Mouse (Mus musculus): Measurements from ENCODE around the gene Ccdc73.

The Ccdc73 gene

DNA sequence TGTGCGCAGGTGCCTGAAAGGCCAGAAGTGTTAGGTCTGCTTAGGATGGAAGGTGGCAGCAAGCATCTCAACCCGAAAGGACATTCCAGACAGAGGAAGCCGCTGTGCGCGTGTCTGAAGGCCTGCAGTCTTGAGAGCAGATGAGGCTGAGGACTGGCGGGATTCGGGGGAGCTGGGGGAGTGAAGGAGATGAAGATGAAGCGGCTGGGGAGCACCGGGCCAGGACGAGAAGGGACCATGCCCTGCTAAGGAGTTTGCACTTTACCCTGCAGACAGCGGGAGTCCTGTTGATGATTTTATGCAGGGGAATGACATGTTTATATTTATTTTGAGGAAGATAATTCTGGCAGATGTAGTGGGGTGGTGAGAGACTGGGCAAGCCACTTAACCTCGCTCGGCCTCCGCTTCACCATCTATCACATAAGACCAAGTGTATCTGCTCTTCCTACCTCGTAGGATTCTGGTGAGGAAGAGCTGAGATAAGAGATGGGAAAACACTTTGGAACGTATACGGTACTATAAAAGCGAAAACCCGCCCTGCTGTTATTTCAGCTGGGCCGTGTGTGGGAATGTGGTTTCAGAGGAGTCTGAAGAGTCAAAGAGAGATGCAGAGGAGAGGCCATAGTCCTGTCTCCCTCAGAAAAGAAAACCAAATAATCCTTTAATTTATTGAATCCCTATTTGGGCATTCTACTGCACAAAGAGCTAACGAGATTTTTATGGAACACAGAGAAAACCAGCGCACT lies 159.5 kb downstream of the Ccdc73 start:
- no peak for DNase-seq (ENCODE audit: low spot score in 2 of 2)

DNA sequence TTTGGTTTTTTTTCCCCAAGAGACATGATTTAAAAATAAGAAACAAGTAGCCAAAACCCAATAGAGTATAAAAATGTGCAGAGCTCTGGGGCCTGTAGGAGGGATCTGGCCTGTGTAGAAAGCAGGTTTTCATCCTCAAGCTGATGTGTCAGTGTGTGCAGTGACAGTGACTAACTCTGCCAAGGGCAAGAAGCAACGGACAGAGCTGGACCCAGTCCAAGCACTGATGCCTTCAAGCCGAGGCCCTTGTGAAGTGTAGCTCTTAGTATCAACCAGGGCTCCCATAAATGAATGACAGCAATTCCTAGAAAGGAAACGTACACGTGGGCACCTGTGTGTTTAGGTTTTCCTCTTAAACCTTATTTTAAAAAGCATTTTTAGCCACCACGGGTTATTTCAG lies 161.2 kb downstream of the Ccdc73 start:
- DNase-seq (ENCODE audit: low spot score in 2 of 2) = no peak

DNA sequence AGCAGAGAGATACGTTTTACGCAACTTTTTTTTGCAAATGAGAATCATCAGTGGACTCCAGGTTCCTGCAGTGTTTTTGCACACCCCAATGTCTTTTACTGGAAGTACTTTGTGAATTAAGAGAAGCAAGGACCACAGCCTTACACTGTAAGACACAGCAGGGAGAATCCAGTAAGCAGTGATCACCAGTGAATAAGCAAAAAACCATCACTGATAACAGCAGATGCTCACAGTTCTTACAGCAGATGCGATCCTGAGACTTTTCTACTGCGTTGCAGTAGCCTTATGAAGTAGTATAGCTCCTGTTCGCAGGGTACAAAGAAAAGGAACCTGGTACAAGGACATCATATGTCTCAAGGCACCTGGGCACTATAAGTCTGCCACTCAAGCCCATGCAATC lies 162.9 kb downstream of the Ccdc73 start:
- no peak for DNase-seq (ENCODE audit: low spot score in 2 of 2)

DNA sequence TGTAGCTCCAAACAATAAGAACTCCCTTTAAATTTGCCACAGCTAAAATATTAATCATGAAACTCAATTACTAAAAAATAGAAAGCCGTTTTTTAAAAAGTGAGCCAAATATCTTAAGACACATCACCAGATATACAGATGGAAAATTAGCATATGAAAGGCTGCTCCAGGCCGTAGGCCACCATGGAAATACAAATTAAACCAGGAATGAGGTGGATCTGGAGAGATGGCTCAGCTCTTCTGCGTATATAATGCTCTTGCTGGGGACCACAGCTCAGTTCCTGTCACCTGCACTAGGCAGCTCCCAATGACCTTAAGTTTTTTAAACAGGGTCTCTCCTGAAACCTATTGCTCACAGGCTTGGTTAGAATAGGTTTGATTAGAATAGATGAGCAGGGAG lies 166.5 kb downstream of the Ccdc73 start:
- DNase-seq (ENCODE audit: low spot score in 2 of 2) = no peak

DNA sequence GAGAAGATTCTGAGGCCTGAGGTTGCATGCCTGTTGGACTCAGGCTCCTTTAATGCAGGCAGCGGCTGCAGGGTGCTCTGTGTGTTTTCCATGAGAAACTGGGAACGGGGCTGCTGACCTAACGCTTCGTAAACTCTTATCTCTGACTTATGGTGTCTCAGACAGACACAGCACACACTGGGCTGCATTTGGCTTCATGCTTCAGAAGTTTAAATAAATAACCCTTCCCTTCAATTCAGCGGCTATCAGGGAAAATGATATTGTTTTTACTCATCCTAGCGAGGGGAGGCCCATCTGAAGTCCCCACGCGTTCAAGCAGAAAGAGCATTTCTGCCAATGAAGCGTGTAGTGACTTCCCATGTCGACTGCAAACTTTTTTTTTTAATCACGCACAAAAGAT lies 168.4 kb downstream of the Ccdc73 start:
- no peak for DNase-seq (ENCODE audit: low spot score in 2 of 2)

DNA sequence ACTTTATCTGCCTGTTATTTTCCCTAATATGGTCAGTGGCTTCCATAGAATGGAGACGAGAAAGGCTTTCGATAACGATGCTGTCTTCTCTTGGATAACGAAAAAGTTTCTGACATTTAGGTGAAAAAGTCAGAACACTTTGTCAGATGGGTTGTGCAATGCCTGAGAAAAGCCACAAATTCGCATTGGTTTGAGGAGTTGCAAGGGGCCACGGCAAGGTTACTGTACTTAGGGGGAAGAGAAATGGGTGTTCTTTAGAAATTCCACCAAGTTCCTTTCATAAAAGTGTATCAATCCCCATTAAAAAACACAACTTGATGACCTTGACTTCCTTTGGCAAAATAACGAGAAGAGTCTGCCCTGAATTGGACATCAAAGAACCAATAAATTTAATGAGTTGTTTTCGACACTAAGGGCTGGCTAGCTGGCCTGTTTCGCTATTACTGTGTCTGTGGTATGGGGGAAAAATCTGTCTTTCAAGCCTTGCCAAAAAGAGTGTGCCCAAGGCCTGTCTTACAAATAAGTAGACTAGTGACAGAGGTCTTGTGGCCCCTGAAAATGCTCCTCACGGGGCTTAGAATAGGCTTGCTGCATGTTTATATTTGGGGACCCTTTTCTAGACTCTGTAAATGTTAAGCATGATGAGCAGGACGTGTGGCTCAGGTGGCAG lies 168.9 kb downstream of the Ccdc73 start:
- DNase-seq (ENCODE audit: low spot score in 2 of 2) = no peak

DNA sequence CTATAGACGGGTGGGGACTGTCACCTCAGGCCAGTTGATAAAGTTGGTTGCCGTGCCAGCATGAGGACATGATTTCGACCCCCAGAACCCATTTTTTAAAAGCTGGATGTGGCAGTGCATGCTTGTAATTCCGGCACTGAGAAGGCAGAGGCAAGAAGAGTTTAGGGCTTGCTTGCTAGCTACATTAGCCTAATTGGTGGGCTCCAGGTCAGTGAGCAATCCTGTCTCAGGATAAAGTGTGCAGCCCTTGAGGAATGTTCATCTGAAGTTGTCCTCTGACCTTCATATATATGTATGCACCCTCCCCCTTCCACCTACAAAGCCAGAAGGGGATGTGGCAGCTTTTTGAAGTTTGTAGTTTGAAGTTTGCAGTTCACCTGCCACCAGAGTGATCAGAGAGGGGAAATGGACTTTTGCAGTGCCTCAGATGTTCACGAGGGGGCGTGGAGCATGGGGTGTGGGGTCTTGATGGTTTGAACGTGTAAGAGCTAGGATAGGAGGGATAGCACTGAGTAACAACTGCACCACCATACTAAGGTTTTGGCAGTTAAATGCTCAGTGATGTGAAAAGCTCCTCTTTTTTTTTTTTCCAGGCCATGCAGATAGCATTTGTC lies 170.5 kb downstream of the Ccdc73 start:
- DNase-seq (ENCODE audit: low spot score in 2 of 2) = no peak

DNA sequence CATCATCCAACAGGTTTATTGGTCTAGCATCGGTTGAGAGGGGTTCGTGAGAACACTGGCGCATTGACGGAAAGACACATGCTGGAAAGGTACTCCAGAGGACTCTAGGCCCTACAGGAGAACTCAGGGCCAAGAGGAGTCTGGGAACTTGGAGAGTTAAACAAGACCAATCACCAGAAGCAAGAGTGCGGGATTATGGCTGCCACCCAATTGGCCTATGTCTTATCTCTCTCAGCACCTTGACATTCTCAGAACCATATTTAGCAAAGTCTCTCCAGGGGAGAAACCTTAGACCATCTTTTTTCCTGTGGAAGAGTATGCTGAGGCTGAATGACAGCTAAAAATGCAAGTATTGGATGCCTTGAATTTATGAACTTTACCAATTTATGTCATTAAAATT lies 171.3 kb downstream of the Ccdc73 start:
- no peak for DNase-seq (ENCODE audit: low spot score in 2 of 2)

DNA sequence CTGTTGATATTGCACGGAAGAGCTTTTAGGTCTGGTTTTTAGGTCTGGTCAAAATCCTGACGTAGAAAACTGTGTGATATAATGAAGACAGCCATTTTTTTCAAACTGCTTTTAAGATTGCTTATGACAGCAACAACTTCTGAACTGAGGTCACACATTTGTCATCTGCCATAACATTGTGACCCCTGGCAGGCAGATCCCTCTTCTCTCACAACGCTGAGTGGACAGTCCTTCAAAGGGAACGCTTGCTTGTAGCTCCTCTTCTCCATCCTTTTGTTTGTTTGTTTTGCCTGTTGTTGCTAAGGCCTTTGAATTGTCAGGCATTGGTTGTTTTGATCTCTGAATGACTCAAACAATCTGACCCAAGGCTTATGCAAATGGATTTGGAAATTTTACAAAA lies 173.3 kb downstream of the Ccdc73 start:
- no peak for DNase-seq (ENCODE audit: low spot score in 2 of 2)

DNA sequence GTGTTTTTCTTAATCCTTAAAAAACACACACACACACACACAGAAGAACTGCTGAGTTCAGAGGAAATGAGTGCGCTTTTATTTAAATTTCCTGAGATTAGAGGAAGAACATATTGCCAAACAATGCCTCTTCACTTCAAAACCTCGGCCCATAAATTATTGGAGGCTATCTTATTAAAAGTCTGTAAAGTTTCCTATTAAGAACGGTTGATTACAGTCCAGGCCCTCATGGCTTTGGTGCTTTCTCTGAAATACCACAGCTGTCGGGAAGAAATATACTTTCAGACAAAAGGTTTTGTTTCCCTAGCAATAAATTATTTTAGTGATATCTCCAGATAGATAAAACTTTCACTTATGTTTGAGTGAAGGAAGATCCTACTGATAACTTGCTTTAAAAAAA lies 175.5 kb downstream of the Ccdc73 start:
- no peak for DNase-seq (ENCODE audit: low spot score in 2 of 2)

DNA sequence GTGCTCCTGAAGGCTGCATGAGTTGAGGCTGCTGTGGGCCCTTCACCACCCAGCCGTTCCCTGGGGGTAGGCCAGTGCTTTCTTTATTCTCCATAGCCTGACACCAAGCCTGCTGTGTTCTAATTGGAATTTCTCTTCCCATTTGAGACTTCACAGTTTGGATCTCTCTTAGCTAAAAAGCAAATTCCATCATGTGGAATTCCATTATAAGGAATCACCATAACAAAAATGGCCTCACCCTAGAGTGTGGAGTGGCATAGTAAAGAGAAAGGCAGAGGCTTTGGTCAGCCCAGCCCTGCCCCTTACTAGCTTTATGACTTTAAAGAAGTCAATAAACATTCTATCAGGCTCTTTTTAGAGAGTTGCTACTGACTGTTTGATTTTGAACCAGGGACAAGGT lies 180.7 kb downstream of the Ccdc73 start:
- DNase-seq (ENCODE audit: low spot score in 2 of 2) = no peak

DNA sequence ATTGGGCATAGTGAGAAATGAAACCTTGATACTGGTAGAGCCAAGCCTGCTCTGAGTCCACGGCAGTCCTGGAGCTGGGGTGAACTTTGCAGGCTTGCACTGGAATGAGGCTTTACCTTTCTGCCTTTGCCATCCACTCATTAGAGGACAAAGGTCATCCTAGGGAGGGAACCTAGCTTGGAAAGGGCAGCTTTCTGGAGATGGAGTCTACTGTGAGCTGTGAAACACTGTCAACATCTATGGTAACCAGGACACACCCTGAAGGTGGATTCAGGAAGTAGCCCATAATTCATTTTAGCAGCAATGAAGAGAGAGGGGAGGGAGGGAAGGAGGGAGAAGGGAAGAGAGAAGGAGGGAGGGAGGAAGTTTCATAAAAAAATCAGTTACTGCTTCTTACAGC lies 187.9 kb downstream of the Ccdc73 start:
- DNase-seq (ENCODE audit: low spot score in 2 of 2) = no peak

DNA sequence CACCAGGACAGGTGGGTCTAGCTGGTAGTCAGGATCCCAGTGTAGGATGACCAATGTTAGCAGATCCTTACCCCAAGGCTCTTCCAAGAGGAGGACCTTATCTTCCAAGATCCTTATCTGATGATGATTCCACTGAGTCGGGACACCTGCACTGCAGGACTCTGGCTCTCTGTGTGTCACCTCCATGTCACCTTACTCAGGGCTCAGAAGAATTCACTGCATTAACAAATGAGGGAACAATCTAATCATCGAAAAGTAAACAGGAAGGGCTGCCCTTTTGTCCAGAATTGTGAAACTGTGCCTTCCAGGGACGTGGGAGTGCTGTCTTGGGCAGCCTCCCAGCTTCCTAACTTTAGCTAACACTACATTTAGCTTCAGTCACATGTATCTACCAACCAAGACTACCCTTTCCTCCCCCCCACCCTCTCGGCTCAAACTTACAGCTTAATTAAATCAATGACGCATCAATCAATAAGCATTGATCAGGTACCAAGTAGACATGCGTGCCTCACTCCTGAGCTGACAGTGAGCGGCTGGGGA lies 191.0 kb downstream of the Ccdc73 start:
- DNase-seq (ENCODE audit: low spot score in 2 of 2) = peak in 1 of 2 experiments; percentile 23

DNA sequence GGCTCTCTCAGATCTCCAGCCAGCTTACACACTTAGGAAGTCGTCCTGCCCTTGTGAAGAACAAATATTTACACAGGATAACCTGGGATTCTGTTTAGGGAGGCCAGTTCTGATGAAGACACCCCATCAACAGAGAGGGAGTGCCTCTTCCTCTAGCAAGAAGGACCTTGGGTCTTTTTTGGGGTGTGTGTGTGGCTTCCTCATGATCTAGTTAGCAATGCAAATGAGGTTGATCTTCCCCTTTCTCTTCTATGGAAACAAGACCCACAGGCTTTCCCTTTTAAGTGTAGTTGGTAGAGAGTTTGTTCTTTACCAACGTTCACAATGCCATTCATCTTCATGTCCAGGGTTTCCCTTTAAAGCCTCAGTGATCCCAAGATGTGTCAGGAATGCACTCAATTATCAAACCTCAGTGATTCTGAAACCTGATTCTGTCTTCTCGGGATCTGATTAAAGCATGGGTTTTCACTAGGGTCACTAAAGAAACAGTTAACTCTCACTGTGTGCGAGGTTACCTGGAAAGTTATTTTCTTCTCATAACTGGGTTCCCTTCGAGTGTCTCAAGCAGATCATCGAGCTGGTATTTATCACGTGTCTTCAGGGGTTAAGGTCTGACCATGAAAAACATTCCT lies 195.3 kb downstream of the Ccdc73 start:
- DNase-seq (ENCODE audit: low spot score in 2 of 2) = no peak

All from right cerebral cortex, adult 2 months (tissue).